Mouse (Mus musculus): ENCODE results near the gene Ugt1a8. TPM values are rescaled to one million over a fixed set of nuclear protein-coding genes. Genes with fewer than 3 reads are reported as not detected.
"Not testable (repeated sequence)": the region's sequence is repeated elsewhere in the genome, so short reads cannot be mapped to it uniquely, and the experiment has no call there.

The Ugt1a8 gene
- polyA plus RNA-seq, 1 experiment, result 8.3 TPM

DNA sequence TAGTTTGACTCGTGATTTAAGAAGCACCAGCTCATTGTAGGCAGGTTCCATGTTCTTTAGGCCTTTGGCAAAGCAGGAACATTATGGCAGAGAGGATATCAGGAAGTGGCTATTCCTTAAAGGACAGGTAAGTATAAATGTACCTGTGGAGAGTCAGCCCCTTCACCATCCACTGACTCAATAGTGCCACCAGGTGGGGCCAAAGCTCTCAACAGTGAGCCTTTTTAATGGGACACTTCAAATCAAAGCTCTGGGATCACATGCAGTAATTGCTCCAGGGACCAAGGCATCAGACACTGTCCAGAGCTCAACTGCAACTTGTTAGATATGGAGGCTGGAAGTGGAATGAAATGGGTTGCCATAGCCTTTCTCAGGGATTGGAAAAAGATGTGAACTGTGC is 33.9 kb downstream of the Ugt1a8 start:
- H3K27ac ChIP-seq (ENCODE audit: insufficient read depth, low read depth, low read length); H3K4me3 ChIP-seq (ENCODE audit: insufficient read depth, low read length): not testable (repeated sequence)
- peaks cover 19% of the 10 kb centered on the region for H3K4me1 ChIP-seq (ENCODE audit: control insufficient read depth, insufficient read depth, low read length)

DNA sequence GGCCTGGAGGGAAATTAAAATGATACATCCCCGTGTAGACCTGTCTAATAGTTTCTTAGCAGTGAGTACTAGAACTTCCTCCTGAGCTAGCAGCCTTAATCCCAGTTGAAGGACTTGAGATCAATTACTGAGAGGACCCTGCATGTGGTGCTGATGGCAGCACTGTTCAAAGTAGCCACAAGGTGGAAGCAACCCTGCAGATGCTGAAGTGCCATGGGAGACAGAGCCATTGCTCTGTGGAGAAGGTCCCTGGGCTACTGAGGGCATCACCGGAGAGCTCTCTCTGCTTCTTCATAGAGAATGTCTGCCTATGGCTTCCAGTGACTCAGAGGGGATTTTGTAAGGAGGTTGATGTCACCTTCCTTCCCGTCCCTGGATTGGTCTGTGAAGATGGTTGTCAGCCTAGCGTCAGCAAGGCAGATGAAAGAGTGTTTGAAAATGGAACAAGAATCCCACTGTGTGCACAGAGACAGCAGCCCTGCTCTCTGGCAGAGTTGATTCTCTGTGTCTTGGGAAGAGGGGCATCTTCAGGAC is 38.3 kb downstream of the Ugt1a8 start:
- H3K27ac ChIP-seq (ENCODE audit: insufficient read depth, low read depth, low read length), result peak overlapping the region; percentile 57
- H3K4me1 ChIP-seq (ENCODE audit: control insufficient read depth, insufficient read depth, low read length), result peaks cover 45% of the 10 kb centered on the region
- H3K4me3 ChIP-seq (ENCODE audit: insufficient read depth, low read length), result not testable (repeated sequence)

DNA sequence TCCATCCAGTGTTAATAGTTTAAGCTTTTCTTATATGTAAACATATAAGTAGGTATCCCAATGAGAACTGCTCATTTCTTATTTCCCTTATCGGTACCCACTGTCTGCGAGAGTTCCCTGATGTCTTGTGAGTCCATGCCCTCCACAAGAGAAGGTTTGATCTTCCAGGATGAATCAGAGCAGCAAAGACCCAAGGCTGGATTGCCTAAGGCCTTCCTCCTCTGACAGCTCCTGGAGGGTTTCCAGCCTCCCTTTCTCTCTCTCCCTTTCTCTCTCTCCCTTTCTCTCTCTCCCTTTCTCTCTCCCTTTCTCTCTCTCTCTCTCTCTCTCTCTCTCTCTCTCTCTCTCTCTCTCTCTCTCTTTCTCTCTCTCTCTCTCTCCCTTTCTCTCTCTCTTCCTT is 41.5 kb downstream of the Ugt1a8 start:
- not testable (repeated sequence) for H3K27ac ChIP-seq (ENCODE audit: insufficient read depth, low read depth, low read length); H3K4me3 ChIP-seq (ENCODE audit: insufficient read depth, low read length)

DNA sequence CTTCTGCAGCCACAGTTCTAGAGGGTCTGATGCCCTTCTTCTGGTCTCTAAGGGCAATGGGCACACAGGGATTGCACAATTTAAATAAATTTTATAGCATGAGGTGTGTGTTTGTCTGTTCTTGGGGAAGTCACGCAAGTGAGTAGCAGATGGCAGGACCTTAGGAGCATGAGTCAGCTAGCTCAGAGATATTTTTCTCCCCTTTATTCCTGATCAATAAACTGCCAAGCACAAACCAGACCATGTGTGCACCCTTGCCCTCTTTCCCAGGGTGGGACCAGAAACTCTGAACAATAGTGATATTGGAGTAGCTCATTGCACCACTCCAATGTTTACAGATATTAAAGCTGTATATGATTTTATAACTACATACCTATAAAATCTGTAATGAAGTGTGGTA is 42.6 kb downstream of the Ugt1a8 start:
- H3K4me1 ChIP-seq (ENCODE audit: control insufficient read depth, insufficient read depth, low read length), result peaks cover 57% of the 10 kb centered on the region
- H3K27ac ChIP-seq (ENCODE audit: insufficient read depth, low read depth, low read length); H3K4me3 ChIP-seq (ENCODE audit: insufficient read depth, low read length): not testable (repeated sequence)

More for the DNA sequence above, 41.5 kb downstream of the Ugt1a8 start:
- peaks cover 54% of the 10 kb centered on the region for H3K4me1 ChIP-seq (ENCODE audit: control insufficient read depth, insufficient read depth, low read length)

DNA sequence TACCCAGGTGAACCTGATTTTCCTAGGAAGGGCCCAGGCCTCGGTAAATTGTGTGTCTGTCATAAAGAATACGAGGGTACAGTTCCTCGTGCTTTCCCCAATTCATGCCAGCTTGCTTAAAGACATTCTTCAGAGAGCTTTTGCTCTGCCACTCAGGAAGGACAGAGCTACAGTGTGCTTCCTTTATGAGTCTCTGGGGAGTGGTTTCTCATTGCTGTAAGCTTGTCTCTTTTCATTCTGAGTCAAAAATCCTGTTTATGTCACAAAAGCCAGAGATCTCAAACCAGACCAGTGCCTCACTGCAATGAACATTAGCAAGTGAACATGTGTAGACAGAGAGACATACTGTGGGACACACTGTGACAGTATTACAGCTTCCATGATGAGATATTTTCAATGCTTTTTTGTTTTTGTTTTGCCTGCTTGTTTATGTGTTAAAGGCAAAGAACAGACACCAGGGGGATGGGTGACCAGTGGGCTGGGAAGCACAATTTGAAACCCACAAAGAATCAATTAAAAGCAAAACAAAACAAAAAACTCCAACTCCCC is 46.4 kb downstream of the Ugt1a8 start:
- TF ChIP-seq POLR2A (IDR thresholded peaks at IDR 0.05; ENCODE audit: borderline replicate concordance, low read depth, low read length), result no peak
- TF ChIP-seq CTCF (IDR thresholded peaks at IDR 0.05; ENCODE audit: low read depth, low read length), result no peak
- peak overlapping the region; percentile 87 for H3K27ac ChIP-seq (ENCODE audit: insufficient read depth, low read depth, low read length)

DNA sequence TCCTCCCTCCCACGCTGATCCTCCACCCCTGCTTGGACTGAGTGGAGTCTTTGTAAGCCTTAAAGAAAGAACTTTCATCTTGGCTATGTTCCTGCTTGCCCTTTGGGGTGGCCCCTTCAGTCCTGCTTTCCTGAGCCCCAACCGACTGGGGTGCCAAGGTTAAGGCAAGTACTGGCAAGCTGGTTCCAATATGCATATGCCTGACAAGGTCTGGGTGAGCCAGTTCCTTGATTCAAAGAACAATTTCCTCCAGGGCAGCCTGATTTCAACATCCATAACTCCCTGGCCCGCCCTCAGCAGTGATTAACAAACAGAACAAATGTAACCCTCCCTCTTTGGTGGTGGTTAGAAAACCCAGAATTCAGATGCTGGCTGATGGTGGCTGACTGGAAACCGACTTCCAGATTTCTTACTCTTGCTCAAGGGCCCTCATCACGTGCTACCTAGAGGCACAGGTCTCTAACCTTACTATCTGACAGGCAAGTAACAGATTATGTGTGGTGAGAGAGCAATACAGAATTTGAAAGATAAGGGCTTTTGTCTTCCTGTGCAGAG is 46.9 kb downstream of the Ugt1a8 start, which contains the start of gene Ugt1a6a:
Gene Ugt1a6a (plus strand): TSS at position 353 of the 555 bp plus-strand sequence.
- Histone ChIP-seq H3K4me1 (ENCODE audit: control insufficient read depth, insufficient read depth, low read length) (peaks cover 44% of the 10 kb centered on the region), H3K4me3 (ENCODE audit: insufficient read depth, low read length) (peak within 1 kb of the TSS; percentile 32), H3K27ac (ENCODE audit: insufficient read depth, low read depth, low read length) (peak within 1 kb of the TSS; percentile 87)

More for the DNA sequence above, 46.4 kb downstream of the Ugt1a8 start:
- Histone ChIP-seq H3K4me3 (ENCODE audit: insufficient read depth, low read length) (peak overlapping the region; percentile 32), H3K4me1 (ENCODE audit: control insufficient read depth, insufficient read depth, low read length) (peaks cover 45% of the 10 kb centered on the region)

DNA sequence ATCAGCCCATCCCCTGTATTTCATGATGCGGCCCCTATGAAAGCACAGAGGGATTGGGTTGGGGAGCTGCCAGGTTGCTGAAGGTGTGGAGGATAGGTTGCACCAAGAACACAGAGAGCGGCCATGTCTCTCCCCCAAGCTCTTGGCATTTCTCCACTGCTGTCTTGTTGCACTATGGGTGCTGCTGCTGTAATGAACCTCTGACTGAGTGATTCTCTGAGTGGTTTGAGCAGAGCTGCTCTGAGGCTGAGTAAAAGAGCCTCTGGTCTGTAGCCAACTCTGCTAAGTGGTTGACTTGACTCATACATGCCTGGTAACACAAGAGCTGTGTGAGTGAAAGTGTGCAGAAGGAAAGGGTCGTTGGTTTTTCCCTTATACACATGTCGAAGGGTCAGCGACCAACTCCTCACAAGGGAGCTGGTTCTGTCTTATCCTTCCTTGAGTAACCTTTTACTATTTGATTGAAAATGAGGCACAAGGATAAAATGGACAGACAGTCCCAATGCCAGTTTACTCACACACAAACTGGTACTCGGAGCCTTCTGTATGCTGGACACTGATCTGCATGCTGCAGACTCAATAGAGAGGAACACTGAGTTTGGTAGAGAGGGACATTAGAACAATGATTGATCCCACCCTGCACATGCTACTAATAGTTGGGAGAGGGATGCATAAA is 47.8 kb downstream of the Ugt1a8 start:
- Histone ChIP-seq H3K27ac (ENCODE audit: insufficient read depth, low read depth, low read length) (peak overlapping the region; percentile 27; the same call in 1 of the 2 replicates), H3K4me1 (ENCODE audit: control insufficient read depth, insufficient read depth, low read length) (peaks cover 39% of the 10 kb centered on the region)
- not testable (repeated sequence) for H3K4me3 ChIP-seq (ENCODE audit: insufficient read depth, low read length)

DNA sequence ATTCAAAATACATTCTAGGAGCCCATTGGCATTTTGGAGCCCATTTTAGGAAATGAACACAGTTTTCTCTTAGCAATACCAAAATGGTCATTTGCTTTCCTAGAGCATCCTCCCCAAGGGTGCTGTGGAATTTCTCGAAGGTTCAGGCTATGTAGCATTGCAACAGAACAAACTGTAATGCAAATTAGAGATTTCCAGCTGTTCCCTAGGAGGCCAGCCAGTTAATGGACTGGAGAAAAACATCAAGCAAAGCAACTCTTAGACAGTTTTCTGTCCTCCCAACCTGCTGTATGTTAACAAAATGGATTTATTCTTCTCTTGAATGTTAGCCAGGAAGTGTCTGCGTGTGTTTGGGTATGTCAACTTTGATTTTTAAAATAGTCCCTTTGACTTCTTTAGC is 49.0 kb downstream of the Ugt1a8 start:
- TF ChIP-seq POLR2A (IDR thresholded peaks at IDR 0.05; ENCODE audit: borderline replicate concordance, low read depth, low read length) (no peak), CTCF (IDR thresholded peaks at IDR 0.05; ENCODE audit: low read depth, low read length) (no peak)
- peaks cover 40% of the 10 kb centered on the region for H3K4me1 ChIP-seq (ENCODE audit: control insufficient read depth, insufficient read depth, low read length)
- no peak overlapping the region for H3K27ac ChIP-seq (ENCODE audit: insufficient read depth, low read depth, low read length)
- H3K4me3 ChIP-seq (ENCODE audit: insufficient read depth, low read length), result no peak overlapping the region

DNA sequence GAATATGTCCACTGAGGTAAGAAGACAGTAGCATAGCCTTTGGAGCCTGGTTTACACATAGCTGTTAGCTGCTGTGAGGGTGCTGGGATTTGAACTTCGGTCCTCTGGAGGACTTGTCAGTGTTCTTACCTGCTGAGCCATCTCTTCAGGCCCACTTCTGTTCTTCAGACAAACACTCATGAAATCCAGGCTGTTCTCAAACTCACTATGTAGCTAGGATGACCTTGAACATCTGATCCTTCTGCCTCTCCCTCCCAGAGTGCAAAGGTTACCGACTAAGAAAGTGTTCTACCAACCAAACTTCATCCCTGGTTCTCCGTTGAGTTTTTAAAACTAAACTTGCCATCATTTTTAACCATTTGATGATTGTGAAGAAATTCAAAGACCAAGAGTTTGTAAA is 49.7 kb downstream of the Ugt1a8 start:
- Histone ChIP-seq H3K4me1 (ENCODE audit: control insufficient read depth, insufficient read depth, low read length) (peaks cover 40% of the 10 kb centered on the region), H3K4me3 (ENCODE audit: insufficient read depth, low read length) (no peak overlapping the region), H3K27ac (ENCODE audit: insufficient read depth, low read depth, low read length) (no peak overlapping the region)
- TF ChIP-seq POLR2A (IDR thresholded peaks at IDR 0.05; ENCODE audit: borderline replicate concordance, low read depth, low read length) (no peak), CTCF (IDR thresholded peaks at IDR 0.05; ENCODE audit: low read depth, low read length) (no peak)

DNA sequence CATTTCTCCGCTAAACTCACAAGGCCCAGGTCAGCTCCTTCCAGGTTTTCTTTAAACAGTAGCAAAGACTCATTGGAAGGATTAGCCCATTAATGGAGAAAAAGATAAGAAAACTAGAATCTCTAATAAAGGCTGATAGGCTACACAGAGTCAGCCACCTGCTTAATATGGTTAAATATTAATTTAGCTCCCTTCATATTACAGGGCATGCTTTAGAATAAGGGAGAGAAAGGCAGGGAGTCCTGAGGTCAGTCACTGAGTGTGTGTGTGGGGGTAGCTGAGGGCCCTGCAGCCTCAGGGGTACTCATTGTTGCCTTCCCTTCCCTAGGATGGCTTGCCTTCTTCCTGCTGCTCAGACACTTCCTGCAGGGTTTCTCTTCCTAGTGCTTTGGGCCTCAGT is 50.5 kb downstream of the Ugt1a8 start:
- no peak for TF ChIP-seq POLR2A (IDR thresholded peaks at IDR 0.05; ENCODE audit: borderline replicate concordance, low read depth, low read length)
- Histone ChIP-seq H3K27ac (ENCODE audit: insufficient read depth, low read depth, low read length) (no peak overlapping the region), H3K4me1 (ENCODE audit: control insufficient read depth, insufficient read depth, low read length) (peaks cover 35% of the 10 kb centered on the region), H3K4me3 (ENCODE audit: insufficient read depth, low read length) (no peak overlapping the region)

DNA sequence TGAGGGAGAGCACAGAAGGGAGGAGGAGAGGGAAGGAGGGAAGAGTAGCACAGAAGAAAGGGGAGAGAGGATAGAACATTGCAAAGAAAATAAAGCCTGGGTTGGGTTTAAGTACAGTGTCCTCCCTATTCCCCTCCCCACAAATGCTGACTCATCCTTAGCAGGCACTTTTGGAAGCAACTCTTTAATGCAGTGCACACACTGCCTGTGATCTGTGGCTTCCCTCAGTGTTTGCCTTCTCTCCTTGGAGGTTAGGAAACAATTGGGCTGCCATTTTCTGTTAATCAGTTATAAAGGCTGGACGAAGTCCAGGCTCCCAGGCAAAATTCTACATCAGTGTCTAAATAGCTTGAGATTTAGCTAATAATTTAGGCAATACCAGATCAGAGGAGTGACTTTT is 52.9 kb downstream of the Ugt1a8 start:
- H3K27ac ChIP-seq (ENCODE audit: insufficient read depth, low read depth, low read length); H3K4me3 ChIP-seq (ENCODE audit: insufficient read depth, low read length): not testable (repeated sequence)
- peaks cover 23% of the 10 kb centered on the region for H3K4me1 ChIP-seq (ENCODE audit: control insufficient read depth, insufficient read depth, low read length)

Measured in bone marrow macrophage, adult 2 months (primary cell).